In genomic region chr14:105589751-105590150, GRCm38 (mm10) we compare ENCODE assay signal across 10 mouse cellular contexts.
A peak's percentile ranks its signal among the peaks of the same experiment; 100 is the strongest.
DNase-seq lines count a peak whose midpoint lies in the region; ATAC-seq and TF ChIP-seq lines count a peak whose summit lies in the region.
"Had no signal": no experiment of that assay in that cellular context is flagged by ENCODE, and none has a peak within 500 bp of the region (broad histone marks: within the 10 kb centered on the region; RNA-seq: fewer than 3 reads in every experiment).

No protein-coding gene starts in this region.

- intact Hi-C loops in left cerebral cortex, adult 2 months (cut with DNase I) = no loop called here
- intact Hi-C loops in left cerebral cortex, postnatal 36 days (cut with DNase I) = loop anchor here (5.0 kb wide), 1 partner anchor 308 kb away; the partner anchor contains the start of gene Spry2

- H3K4me3 ChIP-seq in left cerebral cortex, adult 2 months = peak overlapping the region; percentile 21
- H3K4me3 ChIP-seq in cortical plate, adult 2 months (ENCODE audit: insufficient read depth, low read length) = peak overlapping the region; percentile 18
- H3K4me3 ChIP-seq in limb, embryonic 15.5 days = no peak overlapping the region
- H3K4me3 ChIP-seq in forebrain, embryonic 10.5 days = no peak overlapping the region

- no peaks in the 10 kb centered on the region; the same call in 1 of the 2 replicates for H3K4me1 ChIP-seq in cortical plate, adult 2 months (ENCODE audit: control insufficient read depth, insufficient read depth, low read length)
- H3K4me1 ChIP-seq in limb, embryonic 15.5 days = peaks cover 24% of the 10 kb centered on the region
- H3K4me1 ChIP-seq in forebrain, embryonic 10.5 days = peaks cover 15% of the 10 kb centered on the region

- ATAC-seq in frontal cortex, adult (ENCODE audit: low TSS enrichment) = peak; percentile 62
- ATAC-seq in limb, embryonic 15.5 days (ENCODE audit: insufficient number of reproducible peaks, low FRiP score, low TSS enrichment, low read depth) = no peak

- peak overlapping the region; percentile 8; the same call in 1 of the 2 replicates for H3K4me2 ChIP-seq in limb, embryonic 15.5 days

- H3K27ac ChIP-seq in left cerebral cortex, adult 2 months = peak overlapping the region; percentile 85
- peak overlapping the region; percentile 52 for H3K27ac ChIP-seq in cortical plate, adult 2 months (ENCODE audit: insufficient read depth, low read length)
- H3K27ac ChIP-seq in limb, embryonic 15.5 days = peak overlapping the region; percentile 75; the same call in 1 of the 2 replicates
- H3K27ac ChIP-seq in forebrain, embryonic 10.5 days = no peak overlapping the region

- no peak for DNase-seq in frontal cortex, postnatal 10 days (ENCODE audit: low spot score in 2 of 2)
- DNase-seq in left cerebral cortex, adult 2 months (ENCODE audit: extremely low spot score in 1 of 2, low spot score in 2 of 2) = no peak
- no peak for DNase-seq in left cerebral cortex, postnatal 36 days (ENCODE audit: low spot score in 2 of 2)
- DNase-seq in forebrain, embryonic 10.5 days (ENCODE audit: extremely low spot score, low spot score) = no peak
- DNase-seq in retina, embryonic 14.5 days (ENCODE audit: low spot score) = no peak
- DNase-seq: embryo, embryonic 11 days; gastrocnemius, postnatal 36 days had no signal

- no peaks in the 10 kb centered on the region for H3K36me3 ChIP-seq in limb, embryonic 15.5 days
- H3K36me3 ChIP-seq in forebrain, embryonic 10.5 days (replicated peaks) = no peaks in the 10 kb centered on the region

- no peak overlapping the region for H3K9ac ChIP-seq in limb, embryonic 15.5 days

- H3K9me3 ChIP-seq in limb, embryonic 15.5 days = no peaks in the 10 kb centered on the region
- H3K9me3 ChIP-seq in forebrain, embryonic 10.5 days = no peaks in the 10 kb centered on the region

- H3K27me3 ChIP-seq in limb, embryonic 15.5 days = no peaks in the 10 kb centered on the region
- no peaks in the 10 kb centered on the region for H3K27me3 ChIP-seq in forebrain, embryonic 10.5 days (ENCODE audit: poor library complexity, severe bottlenecking)

- TF ChIP-seq CTCF in left cerebral cortex, adult 2 months (IDR thresholded peaks at IDR 0.05) = no peak
- no peak for TF ChIP-seq CTCF in cortical plate, adult 2 months (IDR thresholded peaks at IDR 0.05; ENCODE audit: extremely low read depth, insufficient read depth, low read length)

- 76% methylated on average over 7 of the region's 7 CpGs for WGBS in limb, embryonic 15.5 days
- WGBS in forebrain, embryonic 10.5 days = 82% methylated on average over 7 of the region's 7 CpGs

- TF ChIP-seq POLR2A in cortical plate, adult 2 months (IDR thresholded peaks at IDR 0.05; ENCODE audit: extremely low read depth, insufficient read depth, low read length) = no peak

Comparison
In these comparisons a context has a peak if more than half of its experiments do, and no peak if none do; other contexts are left out.
1. H3K4me3 ChIP-seq: peak in left cerebral cortex, adult 2 months (single experiment) and cortical plate, adult 2 months (single experiment); none in limb, embryonic 15.5 days (single experiment) and forebrain, embryonic 10.5 days (single experiment).